Mouse (Mus musculus) liver, embryonic 14.5 days (tissue): Measurements from ENCODE around the gene Mindy4b-ps.

Experiments
- CTCF ChIP-seq: IDR thresholded peaks from 2 replicates; pipeline ENCODE4 v1.5.1; 2016; ENCODE audit warnings: antibody characterized with exemption, low read depth, control low read depth
- EP300 ChIP-seq: IDR thresholded peaks from 2 replicates; pipeline ENCODE4 v1.6.1; 2016; ENCODE audit warnings: antibody characterized with exemption, low read depth

DNA sequence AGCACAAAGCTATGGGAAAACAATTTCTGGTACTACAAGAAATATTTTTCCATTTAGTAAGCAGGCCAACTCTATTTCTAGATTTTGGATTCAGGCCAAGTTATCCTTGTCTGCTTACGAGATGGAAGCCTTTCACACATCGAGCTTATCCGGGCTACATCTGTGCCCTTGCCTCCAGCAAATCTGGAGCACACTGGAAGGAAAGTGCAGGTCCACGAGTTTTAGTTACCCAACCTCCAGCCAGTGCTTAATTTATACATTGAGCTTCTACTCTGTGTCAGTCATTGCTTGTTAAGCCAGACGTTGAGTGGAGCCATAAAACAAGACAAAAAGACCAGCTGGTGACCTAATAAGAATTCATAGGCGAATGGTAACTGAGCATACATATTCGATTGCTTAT lies 43.6 kb upstream of the Mindy4b-ps start:
- TF ChIP-seq EP300 = no peak
- no peak for TF ChIP-seq CTCF
